Mouse (Mus musculus): ENCODE results near the gene Vmn1r11. TPM values are rescaled to one million over a fixed set of nuclear protein-coding genes. Genes with fewer than 3 reads are reported as not detected.

Vmn1r11 gene
- not detected in 2 replicates for polyA plus RNA-seq (2012; rRNA removed)

DNA sequence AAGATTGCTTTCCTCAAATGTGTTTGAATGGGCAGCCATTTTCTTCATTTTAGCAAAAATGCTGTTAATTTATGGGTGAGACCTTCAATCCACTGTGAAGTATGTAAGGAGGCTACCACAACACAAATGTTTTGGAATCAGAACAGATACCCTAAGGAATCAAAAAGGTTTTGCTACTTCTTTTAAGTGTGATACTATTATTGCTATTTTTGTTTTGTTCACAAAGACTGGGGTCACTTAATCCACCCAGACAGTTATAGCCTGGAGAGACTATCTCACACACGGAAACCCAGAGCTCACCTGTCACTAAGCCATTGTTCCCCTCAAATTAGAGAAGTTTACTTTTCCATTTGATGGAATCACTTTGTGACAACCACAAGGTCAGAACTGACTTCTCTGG lies at the start of gene Vmn1r11:
Gene Vmn1r11 (plus strand): TSS at position 301 of the 400 bp plus-strand sequence.

DNA sequence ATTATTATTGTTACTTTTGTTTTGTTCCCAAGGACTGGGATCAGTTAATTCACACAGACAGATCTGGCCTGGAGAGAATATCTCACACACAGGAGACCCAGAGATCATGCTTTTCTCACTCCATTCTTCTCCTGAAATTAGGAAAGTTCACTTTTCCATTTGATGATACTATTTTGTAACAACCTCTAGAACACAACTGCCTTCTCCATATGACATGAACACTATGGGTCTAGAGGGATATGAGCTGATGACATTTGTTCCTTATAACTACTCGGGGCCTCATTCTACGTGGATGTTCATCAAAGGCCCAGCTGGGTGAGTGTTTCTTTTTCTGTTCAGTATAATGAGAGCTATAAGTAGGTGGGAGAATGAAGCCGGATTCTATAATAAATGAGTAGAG lies 24.1 kb upstream of the Vmn1r11 start, which contains the start of gene Vmn1r10:
Gene Vmn1r10 (plus strand): TSS at position 301 of the 400 bp plus-strand sequence.

DNA sequence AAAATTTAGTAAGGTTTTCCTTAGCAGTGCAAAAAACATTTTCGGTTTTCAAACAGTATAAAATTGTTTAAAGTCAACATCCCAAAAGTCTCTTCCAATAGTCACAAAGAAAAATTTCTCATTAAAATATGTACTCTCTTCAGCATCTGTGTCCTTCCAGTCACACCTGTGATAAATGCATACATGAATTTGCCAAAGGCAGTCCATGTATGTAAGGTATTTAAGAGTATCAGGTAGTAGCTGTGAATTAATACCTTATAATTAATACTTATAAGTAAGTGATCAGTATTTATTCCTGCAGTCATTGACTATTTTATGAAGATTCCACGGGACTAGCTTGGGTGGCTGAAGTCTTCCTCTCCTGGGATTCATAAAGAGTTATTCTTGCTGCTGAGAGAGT lies 23.4 kb downstream of the Vmn1r11 start, which contains the start of gene Vmn1r12:
Gene Vmn1r12 (plus strand): TSS at position 301 of the 400 bp plus-strand sequence.

Other genes with a start within 250 kb of the Vmn1r11 start
- gene Nt5c3, start 209.5 kb upstream of the Vmn1r11 start, polyA plus RNA-seq (2012; rRNA removed): 48.3 and 50.6 TPM in 2 replicates
- 0.36 and 0.43 TPM in 2 replicates for gene Vmn1r4, start 209.4 kb upstream of the Vmn1r11 start, polyA plus RNA-seq (2012; rRNA removed)
- not detected in 2 replicates for gene Vmn1r5, start 163.2 kb upstream of the Vmn1r11 start, polyA plus RNA-seq (2012; rRNA removed)
- not detected in 2 replicates for gene Vmn1r6, start 136.2 kb upstream of the Vmn1r11 start, polyA plus RNA-seq (2012; rRNA removed)
- not detected in 2 replicates for gene Vmn1r7, start 108.1 kb upstream of the Vmn1r11 start, polyA plus RNA-seq (2012; rRNA removed)
- not detected in 2 replicates for gene Vmn1r8, start 101.2 kb upstream of the Vmn1r11 start, polyA plus RNA-seq (2012; rRNA removed)
- not detected in 2 replicates for gene Vmn1r9, start 66.7 kb upstream of the Vmn1r11 start, polyA plus RNA-seq (2012; rRNA removed)
- gene Vmn1r10, start 24.0 kb upstream of the Vmn1r11 start, polyA plus RNA-seq (2012; rRNA removed): not detected in 2 replicates
- gene Vmn1r12, start 23.5 kb downstream of the Vmn1r11 start, polyA plus RNA-seq (2012; rRNA removed): not detected in 2 replicates
- gene Vmn1r13, start 69.8 kb downstream of the Vmn1r11 start, polyA plus RNA-seq (2012; rRNA removed): not detected in 2 replicates
- not detected in 2 replicates for gene Vmn1r14, start 98.2 kb downstream of the Vmn1r11 start, polyA plus RNA-seq (2012; rRNA removed)
- gene Vmn1r15, start 124.5 kb downstream of the Vmn1r11 start, polyA plus RNA-seq (2012; rRNA removed): not detected in 2 replicates
- gene Vmn1r16, start 196.0 kb downstream of the Vmn1r11 start, polyA plus RNA-seq (2012; rRNA removed): not detected in 2 replicates
- not detected in 2 replicates for gene Vmn1r17, start 230.3 kb downstream of the Vmn1r11 start, polyA plus RNA-seq (2012; rRNA removed)